Mouse (Mus musculus) G1E (cell line): ENCODE results near the gene Lsr.

Experiments used
- CTCF ChIP-seq: IDR thresholded peaks from 2 replicates; pipeline ENCODE4 v1.5.1; 2012; ENCODE audit warnings: low read depth, low read length, inconsistent platforms, mixed read lengths
- GATA2 ChIP-seq: IDR thresholded peaks from 2 replicates; pipeline ENCODE4 v1.6.1; 2012; ENCODE audit warnings: low read depth, low read length, inconsistent platforms, borderline replicate concordance
- POLR2AphosphoS5 ChIP-seq: IDR thresholded peaks from 2 replicates; pipeline ENCODE4 v1.6.1; 2012; ENCODE audit warnings: low read depth, low read length, inconsistent platforms; ENCODE audit not compliant: insufficient replicate concordance
- TAL1 ChIP-seq: conservative IDR thresholded peaks from 2 replicates; pipeline ENCODE4 v1.6.1; 2012; ENCODE audit warnings: low read depth, low read length, inconsistent platforms, mixed read lengths

- TF ChIP-seq CTCF (no peak), GATA2 (no peak), TAL1 (no peak), POLR2AphosphoS5 (no peak)
Measured at GRCm38 (mm10) chr7:30916713-30917112, 56.6 kb downstream of the Lsr start.
